Mouse (Mus musculus) activated CD4-positive, CD25-positive, alpha-beta regulatory T cell (primary cell): ENCODE measurements around the gene Hmgcl. TPM values are rescaled to one million over a fixed set of nuclear protein-coding genes. Genes with fewer than 3 reads are reported as not detected.

Experiments used
- polyA plus RNA-seq, 2 experiments: library from polyadenylated mRNA; unstranded; fragments of 100-300 nt; shearing (Covaris generic); gene quantifications; one replicate each; pipeline ENCODE4 v1.2.1; 2017

Hmgcl gene
- 10 to 100 TPM; 74.0 to 76.3 TPM for polyA plus RNA-seq

GRCm38 (mm10) chr4:135946278-135946658 lies at the start of gene Hmgcl:
TSS of gene Hmgcl (plus strand) at chr4:135946448.

GRCm38 (mm10) chr4:135920304-135921241 lies 25.7 kb upstream of the Hmgcl start, which contains the start of gene Fuca1:
TSS of gene Fuca1 (plus strand) at chr4:135920735.

GRCm38 (mm10) chr4:135963457-135964193 lies 17.4 kb downstream of the Hmgcl start, which contains the start of gene Gale:
TSS of gene Gale (plus strand) at chr4:135963727.

GRCm38 (mm10) chr4:135972556-135972906 lies 26.3 kb downstream of the Hmgcl start, which contains the start of gene Lypla2:
TSS of gene Lypla2 (minus strand) at chr4:135972626.

GRCm38 (mm10) chr4:135986943-135987710 lies 40.9 kb downstream of the Hmgcl start, which contains the start of gene Pithd1:
TSS of gene Pithd1 (minus strand) at chr4:135987264.

Other genes starting within 250 kb of the Hmgcl start
- not detected for gene Il22ra1, start 218.3 kb upstream of the Hmgcl start, polyA plus RNA-seq
- not detected for gene Myom3, start 186.7 kb upstream of the Hmgcl start, polyA plus RNA-seq
- 100 to 1,000 TPM; 126 to 150 TPM for gene Srsf10, start 90.7 kb upstream of the Hmgcl start, polyA plus RNA-seq
- 100 to 1,000 TPM; 203 to 210 TPM for gene Pnrc2, start 72.6 kb upstream of the Hmgcl start, polyA plus RNA-seq
- 10 to 100 TPM in 1 of 2 experiments, 1 to 10 TPM in 1; 8.5 to 11.3 TPM for gene Cnr2, start 51.1 kb upstream of the Hmgcl start, polyA plus RNA-seq
- 100 to 1,000 TPM in 1 of 2 experiments, 10 to 100 TPM in 1; 89.7 to 112 TPM for gene Fuca1, start 25.7 kb upstream of the Hmgcl start, polyA plus RNA-seq
- 10 to 100 TPM; 15.4 to 35.5 TPM for gene Gale, start 17.3 kb downstream of the Hmgcl start, polyA plus RNA-seq
- 100 to 1,000 TPM; 289 to 317 TPM for gene Lypla2, start 26.2 kb downstream of the Hmgcl start, polyA plus RNA-seq
- 10 to 100 TPM; 72.6 to 84.9 TPM for gene Pithd1, start 40.8 kb downstream of the Hmgcl start, polyA plus RNA-seq
- gene Eloa, start 75.3 kb downstream of the Hmgcl start, polyA plus RNA-seq, result 10 to 100 TPM; 40.6 to 84.9 TPM
- gene Rpl11, start 107.0 kb downstream of the Hmgcl start, polyA plus RNA-seq, result 100 to 1,000 TPM; 331 to 438 TPM
- 100 to 1,000 TPM; 162 to 182 TPM for gene Id3, start 197.0 kb downstream of the Hmgcl start, polyA plus RNA-seq
- 10 to 100 TPM; 28.7 to 33.6 TPM for gene E2f2, start 225.9 kb downstream of the Hmgcl start, polyA plus RNA-seq